Mouse (Mus musculus) adrenal gland, postnatal 14 days (tissue): Measurements from ENCODE around the gene Anxa5. TPM values are rescaled to one million over a fixed set of nuclear protein-coding genes. Genes with fewer than 3 reads are reported as not detected.
A peak's percentile ranks its signal among the peaks of the same experiment; 100 is the strongest.

Experiments used
- DNase-seq: peaks from one replicate; pipeline ENCODE4 v3.0.0; 2021; ENCODE audit warnings: mixed read lengths
- microRNA-seq, 2 experiments: library from miRNA; unstranded; fragments of <30 nt; microRNA quantifications; one replicate each; pipeline ENCODE4 v1.2.0; 2021
- total RNA-seq: library from RNA; stranded (reverse); gene quantifications from 2 replicates; pipeline ENCODE4 v1.2.3, GENCODE M21; 2021

Gene Anxa5
- total RNA-seq, 1 experiment from 2014 or later = 409 TPM

DNA sequence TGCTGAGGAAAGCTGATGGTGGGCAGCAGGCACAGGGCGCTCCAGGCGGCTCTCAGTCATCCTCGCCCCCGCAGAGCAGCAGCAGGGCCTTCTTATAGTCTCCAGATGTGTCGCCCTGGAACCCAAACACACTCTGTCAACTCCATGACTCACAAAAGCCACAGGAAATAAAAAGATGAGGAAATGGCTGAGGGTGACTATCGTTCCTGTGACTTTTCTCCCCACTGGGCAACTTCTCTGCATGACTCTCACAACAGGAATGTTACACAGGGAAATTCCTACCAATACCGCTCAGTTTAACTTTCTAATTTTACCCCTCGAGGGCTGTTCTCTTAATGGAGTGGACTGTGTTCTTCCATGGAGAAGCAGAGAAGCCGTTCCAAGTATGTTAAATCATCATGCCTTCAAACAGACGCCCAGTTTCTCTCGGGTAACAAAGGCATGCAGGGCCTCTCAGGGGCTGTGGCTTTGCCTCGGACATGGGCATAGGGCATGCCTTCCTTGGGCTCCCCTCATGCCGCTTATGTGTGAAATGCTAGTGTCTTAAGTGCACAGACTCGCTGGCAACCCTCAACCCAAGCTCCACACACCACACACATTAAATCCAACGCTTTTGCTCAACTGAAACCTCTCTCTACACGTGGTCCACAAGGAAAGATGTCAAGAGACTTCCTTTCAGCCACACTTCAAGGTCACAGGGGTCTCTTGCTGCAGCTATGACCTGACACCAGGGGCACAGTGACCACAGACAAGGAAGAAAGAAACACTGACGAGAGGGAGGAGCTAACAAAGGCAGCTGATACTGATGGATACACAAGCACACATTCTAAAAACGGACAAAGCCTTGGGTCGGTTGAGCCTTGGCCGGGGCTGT lies 26.2 kb downstream of the Anxa5 start:
- DNase-seq = no peak

DNA sequence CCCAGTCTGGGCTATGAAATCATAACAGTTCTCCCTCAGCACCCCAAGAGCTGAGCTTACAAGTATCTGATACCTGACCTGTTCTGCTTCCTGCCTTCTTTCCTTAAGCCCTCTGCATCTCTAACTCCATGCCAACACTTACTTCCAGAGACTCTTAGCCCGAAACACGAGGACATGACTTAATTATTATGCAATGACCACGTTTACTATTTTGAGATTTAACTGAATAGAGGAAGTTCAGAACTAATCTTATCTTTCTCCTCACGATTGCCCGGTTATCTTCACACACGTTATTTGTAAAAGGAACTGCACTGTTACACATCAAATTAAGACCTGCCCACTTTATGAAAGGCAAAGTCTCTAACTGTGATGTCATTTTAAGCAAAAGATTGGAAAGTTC lies 28.8 kb downstream of the Anxa5 start:
- DNase-seq = no peak

DNA sequence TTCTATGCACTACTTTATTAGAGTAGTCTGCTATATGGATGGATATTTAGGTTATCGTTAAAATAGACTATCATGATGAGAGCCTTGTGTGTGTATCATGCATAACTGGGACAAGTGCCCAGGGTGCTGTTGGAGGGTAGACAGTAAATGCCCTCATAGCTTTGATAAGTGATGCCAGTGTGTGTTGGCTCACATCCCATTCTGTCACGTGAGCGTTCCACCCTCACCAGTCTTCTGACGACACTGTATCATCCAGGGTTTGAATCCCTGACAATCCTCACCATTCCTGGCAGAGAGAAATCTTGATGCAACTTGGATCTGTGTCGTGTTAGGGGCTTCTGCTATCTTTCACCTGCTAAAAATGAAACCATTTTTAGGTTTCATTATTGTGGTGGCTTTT lies 29.2 kb downstream of the Anxa5 start:
- DNase-seq = peak; percentile 40

DNA sequence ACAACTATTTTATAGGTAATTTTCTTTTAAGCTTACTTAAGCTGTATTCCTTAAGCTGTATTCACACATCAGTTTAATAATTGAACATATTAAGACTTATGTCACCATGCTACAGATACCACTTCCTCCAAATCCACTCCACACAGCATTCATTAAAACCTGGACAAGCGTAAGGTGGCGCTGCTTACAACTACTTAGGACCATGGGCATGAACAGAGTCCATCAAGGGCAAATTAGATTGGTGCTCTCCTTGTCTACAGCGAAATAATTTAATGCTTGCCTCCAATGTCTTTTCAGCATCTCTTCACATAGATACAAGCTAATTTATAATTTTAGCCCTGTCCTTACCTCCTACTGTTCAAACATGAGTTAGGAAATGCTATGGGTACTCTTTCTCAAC lies 29.7 kb downstream of the Anxa5 start:
- DNase-seq = no peak

DNA sequence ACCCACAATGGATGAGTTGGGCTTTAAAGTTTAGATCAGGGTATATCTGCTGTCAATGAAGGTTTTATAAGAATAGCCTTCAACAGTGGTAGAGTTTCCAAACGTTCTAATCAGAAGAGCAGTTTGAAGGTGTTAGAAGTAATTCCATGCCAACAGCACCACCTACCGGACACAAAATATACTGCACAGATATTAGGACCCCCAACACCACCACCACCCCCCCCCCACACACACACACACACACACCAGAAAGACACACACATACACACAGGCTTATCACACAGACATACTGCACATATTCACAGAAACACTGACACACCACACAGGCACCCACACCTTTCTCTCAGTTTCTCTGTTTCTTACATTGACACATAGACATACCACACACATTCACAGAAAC lies 33.3 kb downstream of the Anxa5 start:
- DNase-seq = peak; percentile 54

DNA sequence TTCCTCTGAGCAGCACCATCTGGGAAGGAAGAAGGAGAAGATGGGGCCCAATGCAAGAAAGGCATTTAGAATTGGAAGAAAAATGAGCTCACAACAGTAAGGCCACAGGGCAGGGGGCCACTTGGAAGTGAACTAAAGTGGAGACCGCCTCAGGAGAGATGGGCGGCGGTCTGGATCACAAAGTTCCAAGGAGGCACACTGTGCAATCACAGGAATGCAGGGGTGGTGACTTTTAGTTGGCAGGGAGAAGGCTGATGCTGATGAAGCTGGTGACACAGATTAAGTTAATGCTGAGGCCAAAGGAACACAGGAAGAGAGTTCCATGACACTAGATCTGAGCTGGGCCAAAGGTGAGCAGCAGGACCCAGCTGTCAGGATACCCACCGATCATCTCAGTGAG lies 35.4 kb downstream of the Anxa5 start:
- no peak for DNase-seq

DNA sequence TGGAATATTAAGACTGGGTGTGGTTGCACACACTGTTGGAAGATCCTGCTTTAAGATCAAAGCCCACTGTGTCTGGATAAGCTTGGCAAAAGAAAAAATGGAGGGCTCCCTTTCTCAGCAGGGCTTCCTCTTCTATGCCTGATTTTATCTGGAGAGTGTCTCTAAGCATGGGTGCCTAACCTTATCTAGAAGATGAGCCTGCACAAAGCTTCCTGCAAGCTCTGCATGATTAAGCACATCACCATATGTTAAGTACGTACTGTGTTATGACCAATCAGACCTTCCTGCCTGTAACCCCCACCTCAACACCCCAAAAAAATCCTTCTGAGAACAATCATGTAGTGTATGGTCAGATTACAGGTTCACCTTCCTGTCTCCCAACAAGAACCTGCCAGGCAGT lies 45.3 kb downstream of the Anxa5 start:
- no peak for DNase-seq

DNA sequence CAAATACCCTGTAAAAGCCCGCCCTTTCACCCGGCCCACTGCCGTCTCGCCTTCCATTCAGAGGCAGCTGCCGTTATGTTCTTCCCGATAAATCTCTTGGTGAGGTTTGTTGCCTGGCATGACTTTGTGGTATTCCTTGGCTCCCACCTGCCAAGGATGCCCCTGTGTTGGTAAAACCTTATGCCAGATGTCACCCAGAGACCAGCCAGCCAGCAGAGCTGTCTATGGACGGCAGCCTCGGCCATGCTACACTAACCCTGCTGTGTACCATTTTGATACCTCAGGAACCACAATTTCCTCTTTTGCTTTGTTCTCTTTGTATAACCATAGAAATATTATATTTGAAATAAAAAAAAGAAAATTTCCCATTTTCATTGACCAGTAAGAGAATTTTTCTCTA lies 48.3 kb downstream of the Anxa5 start:
- no peak for DNase-seq

DNA sequence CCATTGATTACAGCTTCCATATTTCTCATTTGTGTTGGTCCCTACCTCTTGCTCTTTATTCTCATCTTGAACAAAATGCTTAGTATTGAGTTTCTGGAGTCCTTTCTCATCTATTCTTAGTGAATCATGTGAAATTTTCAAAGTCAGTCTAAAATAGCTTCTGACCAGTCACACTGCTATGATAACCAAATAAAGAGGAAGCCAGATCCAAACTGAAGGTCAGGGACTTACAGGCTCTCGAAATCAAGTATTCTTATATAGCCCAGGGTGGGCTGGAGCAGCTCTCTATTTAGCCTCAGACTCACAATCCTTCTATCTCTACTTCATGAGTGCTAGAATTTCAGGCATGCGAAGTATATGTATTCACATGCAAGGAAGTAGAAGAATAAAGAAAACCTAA lies 66.2 kb downstream of the Anxa5 start:
- DNase-seq = no peak

DNA sequence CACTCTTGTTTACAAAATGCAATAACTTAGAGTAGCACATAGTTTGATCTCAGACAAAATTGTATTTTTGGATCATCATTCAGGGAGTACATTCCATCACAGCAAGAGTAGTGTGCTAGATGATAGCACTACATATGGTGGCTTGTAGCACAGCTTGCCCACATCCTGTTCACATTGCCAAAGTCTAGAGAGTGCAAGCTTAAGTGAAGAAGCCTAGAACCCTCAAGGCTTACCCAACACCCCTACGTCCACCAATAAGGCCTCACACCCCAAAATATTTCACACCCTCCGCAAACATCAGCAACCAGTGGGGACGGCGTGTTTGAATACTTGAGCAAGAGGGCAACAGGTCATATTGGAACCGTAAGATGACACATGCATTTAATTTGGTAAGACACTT lies 68.7 kb downstream of the Anxa5 start:
- DNase-seq = no peak

DNA sequence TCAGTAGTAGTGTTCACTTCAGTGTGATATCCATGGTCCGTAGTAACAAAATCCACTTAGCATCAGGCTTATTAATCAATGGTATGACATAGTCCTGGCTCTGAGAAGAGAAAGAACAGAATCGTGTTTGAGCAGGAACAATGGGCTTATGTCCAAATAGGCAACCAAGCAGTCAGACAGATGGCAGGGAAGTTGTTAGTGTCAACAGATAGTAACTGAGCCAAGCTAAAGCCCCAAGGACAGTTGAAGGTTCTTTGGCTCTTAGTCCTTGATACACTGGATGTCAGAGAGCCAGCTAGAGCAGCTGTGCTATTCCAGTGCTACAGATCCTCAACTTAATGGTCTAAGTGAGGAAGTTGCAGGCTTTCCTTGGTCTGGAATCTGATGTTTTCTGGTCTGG lies 69.4 kb downstream of the Anxa5 start:
- peak; percentile 54 for DNase-seq

DNA sequence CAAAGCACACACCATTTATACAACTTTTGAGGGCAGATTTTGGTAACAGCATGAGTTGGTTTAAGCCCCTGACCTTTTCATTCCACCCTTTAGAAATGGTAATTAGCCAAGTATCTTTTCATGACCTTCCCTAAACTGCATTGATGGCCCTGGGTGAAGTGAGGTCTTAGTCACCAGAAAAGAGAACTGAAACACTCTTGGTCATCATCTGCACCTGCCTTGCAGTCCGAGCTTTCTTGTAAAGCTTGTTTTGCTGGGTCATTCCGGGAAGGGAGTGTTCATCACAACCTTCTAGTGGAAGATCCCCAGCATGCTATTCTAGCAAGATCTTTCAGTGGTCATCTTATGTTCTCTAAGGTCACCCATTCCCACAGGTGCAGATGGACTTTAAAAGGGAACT lies 73.8 kb downstream of the Anxa5 start:
- no peak for DNase-seq

DNA sequence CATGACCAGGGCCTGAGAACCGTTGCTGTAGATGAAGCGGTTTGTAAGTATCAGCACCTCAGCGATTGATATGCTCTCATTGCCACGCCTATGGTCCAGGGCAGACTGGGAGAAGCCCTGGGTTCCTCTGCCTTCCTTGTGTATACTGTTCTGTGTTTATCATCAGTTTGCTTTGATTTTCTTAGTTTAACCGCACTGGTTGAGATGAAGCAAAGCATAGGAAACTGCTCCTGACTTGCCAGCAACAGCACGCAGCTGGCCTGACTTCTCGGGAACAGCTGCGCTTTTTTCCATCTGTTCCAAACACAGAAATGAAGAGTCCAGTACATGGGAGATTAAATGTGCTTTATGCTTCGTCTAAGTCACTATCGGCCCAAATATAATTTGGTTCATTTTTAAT lies 75.0 kb downstream of the Anxa5 start:
- DNase-seq = no peak

Small RNA genes within 50 kb of the gene (microRNA-seq; reads per million reads assigned to microRNA genes)
- gene Mir7009 = 0 to 0.76 reads per million in 2 experiments

Other genes with a start within 250 kb of the Anxa5 start
- 0.78 and 1.7 TPM in 2 replicates for gene 1810062G17Rik, start within 50 bp of the Anxa5 start, total RNA-seq
- 0.23 TPM in 1 of 2 replicates, not detected in the other for gene Gm11549, start 45.9 kb upstream of the Anxa5 start, total RNA-seq
- 30.2 and 32.9 TPM in 2 replicates for gene Exosc9, start 76.7 kb upstream of the Anxa5 start, total RNA-seq
- gene Ccna2, start 96.3 kb upstream of the Anxa5 start, total RNA-seq = 28.7 and 30.6 TPM in 2 replicates
- gene Bbs7, start 137.6 kb upstream of the Anxa5 start, total RNA-seq = 9.0 and 11.8 TPM in 2 replicates
- 2.4 and 2.6 TPM in 2 replicates for gene Trpc3, start 214.3 kb upstream of the Anxa5 start, total RNA-seq